Mouse (Mus musculus) embryonic facial prominence, embryonic 11.5 days (tissue): Measurements from ENCODE around the gene Zfp692. TPM values are rescaled to one million over a fixed set of nuclear protein-coding genes. Genes with fewer than 3 reads are reported as not detected.

Experiments used
- ATAC-seq: fragments of 200-750 bp; cut with Nextera tagmentation; replicated peaks from 2 replicates; pipeline ENCODE4 v1.8.0; 2017; ENCODE audit warnings: low read depth; ENCODE audit not compliant: insufficient number of reproducible peaks, low FRiP score, low TSS enrichment
- DNase-seq: peaks from one replicate; pipeline ENCODE4 v3.0.0-alpha.2; 2015; ENCODE audit warnings: low spot score
- H3K27ac ChIP-seq: fragments of 300-500 bp; sonication (generic); replicated peaks from 2 replicates; pipeline ENCODE4 v1.5.1; 2014; ENCODE audit warnings: mild to moderate bottlenecking, low read depth, low read length, control low read depth
- H3K27me3 ChIP-seq: fragments of 300-500 bp; sonication (generic); 2 replicates; pipeline ENCODE4 v1.6.1; 2014; ENCODE audit warnings: mild to moderate bottlenecking, low read length, moderate library complexity, mixed read lengths; ENCODE audit not compliant: control insufficient read depth, insufficient read depth
- H3K36me3 ChIP-seq: fragments of 300-500 bp; sonication (generic); replicated peaks from 2 replicates; pipeline ENCODE4 v1.6.1; 2014; ENCODE audit warnings: low read depth, mild to moderate bottlenecking, low read length, moderate library complexity, mixed read lengths; ENCODE audit not compliant: control insufficient read depth, insufficient read depth
- H3K4me1 ChIP-seq: fragments of 300-500 bp; sonication (generic); 2 replicates; pipeline ENCODE4 v1.6.1; 2014; ENCODE audit warnings: low read length, mixed read lengths; ENCODE audit not compliant: control insufficient read depth, insufficient read depth
- H3K4me2 ChIP-seq: fragments of 300-500 bp; sonication (generic); 2 replicates; pipeline ENCODE4 v1.6.1; 2014; ENCODE audit warnings: low read depth, mild to moderate bottlenecking, control low read depth, low read length, moderate library complexity
- H3K4me3 ChIP-seq: fragments of 300-500 bp; sonication (generic); 2 replicates; pipeline ENCODE4 v1.5.1; 2014; ENCODE audit warnings: low read depth, low read length, control low read depth
- H3K9ac ChIP-seq: fragments of 300-500 bp; sonication (generic); replicated peaks from 2 replicates; pipeline ENCODE4 v1.6.1; 2014; ENCODE audit warnings: mild to moderate bottlenecking, control low read depth, low read length
- H3K9me3 ChIP-seq: fragments of 300-500 bp; sonication (generic); replicated peaks from 2 replicates; pipeline ENCODE4 v1.6.1; 2016; ENCODE audit warnings: mild to moderate bottlenecking, low read length, inconsistent platforms, mixed read lengths; ENCODE audit not compliant: control insufficient read depth
- WGBS: fragments of 180-500 bp; shearing (Covaris S2); extraction: QIAGEN DNeasy Blood & Tissue Kit; methylation state at CpG from one replicate; pipeline ENCODE4 v1.1.7; 2014; 5-methylcytosine and 5-hydroxymethylcytosine counted together
- polyA plus RNA-seq: library from polyadenylated mRNA; unstranded; fragments of >200 nt; fragmentation: Nextera tagmentation; extraction: Ambion mirVana; gene quantifications from 2 replicates; pipeline ENCODE4 v1.2.1, GENCODE M21; 2014

The Zfp692 gene
- polyA plus RNA-seq, 1 experiment from 2014 or later: 10.9 TPM

GRCm38 (mm10) chr11:58314069-58314468 lies 7.2 kb downstream of the Zfp692 start:
- Histone ChIP-seq H3K4me2 (no peak overlapping the region), H3K9me3 (no peaks in the 10 kb centered on the region), H3K36me3 (peaks cover 4% of the 10 kb centered on the region; the same call in 1 of the 2 replicates), H3K27ac (no peak overlapping the region), H3K9ac (no peak overlapping the region), H3K27me3 (no peaks in the 10 kb centered on the region), H3K4me1 (no peaks in the 10 kb centered on the region), H3K4me3 (no peak overlapping the region)
- DNase-seq: no peak
- ATAC-seq: no peak
- WGBS: 89% methylated on average over 6 of the region's 6 CpGs

GRCm38 (mm10) chr11:58315536-58316168 lies 8.8 kb downstream of the Zfp692 start:
- ATAC-seq (no peak), DNase-seq (no peak)
- H3K27ac ChIP-seq: no peak overlapping the region
- H3K36me3 ChIP-seq: peaks cover 4% of the 10 kb centered on the region; the same call in 1 of the 2 replicates
- no peak overlapping the region for H3K4me2 ChIP-seq
- no peaks in the 10 kb centered on the region for H3K4me1 ChIP-seq
- H3K27me3 ChIP-seq: no peaks in the 10 kb centered on the region
- H3K4me3 ChIP-seq: no peak overlapping the region
- H3K9ac ChIP-seq: no peak overlapping the region
- no peaks in the 10 kb centered on the region for H3K9me3 ChIP-seq
- WGBS: 90% methylated on average over 5 of the region's 5 CpGs

- ATAC-seq (no peak), DNase-seq (no peak)
- Histone ChIP-seq H3K4me1 (no peaks in the 10 kb centered on the region), H3K9ac (no peak overlapping the region), H3K36me3 (peaks cover 4% of the 10 kb centered on the region; the same call in 1 of the 2 replicates), H3K9me3 (no peaks in the 10 kb centered on the region), H3K4me3 (no peak overlapping the region), H3K27me3 (no peaks in the 10 kb centered on the region), H3K27ac (no peak overlapping the region), H3K4me2 (no peak overlapping the region)
- WGBS: 84% methylated on average over 17 of the region's 17 CpGs
Measured at GRCm38 (mm10) chr11:58316344-58316743, 9.5 kb downstream of the Zfp692 start.

GRCm38 (mm10) chr11:58316768-58317390 lies 10.0 kb downstream of the Zfp692 start:
- H3K9ac ChIP-seq: no peak overlapping the region
- H3K27me3 ChIP-seq: no peaks in the 10 kb centered on the region
- DNase-seq (no peak), ATAC-seq (peak; percentile 68; the same call in 1 of the 2 replicates)
- no peaks in the 10 kb centered on the region for H3K9me3 ChIP-seq
- H3K27ac ChIP-seq: no peak overlapping the region
- H3K4me2 ChIP-seq: no peak overlapping the region
- H3K36me3 ChIP-seq: peaks cover 4% of the 10 kb centered on the region; the same call in 1 of the 2 replicates
- H3K4me3 ChIP-seq: no peak overlapping the region
- 66% methylated on average over 28 of the region's 28 CpGs for WGBS
- no peaks in the 10 kb centered on the region for H3K4me1 ChIP-seq

- peak; percentile 95 for DNase-seq
- WGBS: under 1% methylated on average over 61 of the region's 63 CpGs
- Histone ChIP-seq H3K9me3 (no peaks in the 10 kb centered on the region), H3K4me1 (no peaks in the 10 kb centered on the region; the same call in 1 of the 2 replicates), H3K36me3 (no peaks in the 10 kb centered on the region), H3K9ac (peak overlapping the region; percentile 79), H3K27ac (peak overlapping the region; percentile 87), H3K27me3 (no peaks in the 10 kb centered on the region), H3K4me2 (peak overlapping the region; percentile 79), H3K4me3 (peak overlapping the region; percentile 81)
- peak; percentile 98 for ATAC-seq
Measured at GRCm38 (mm10) chr11:58322824-58323569, 16.1 kb downstream of the Zfp692 start.

- H3K36me3 ChIP-seq: no peaks in the 10 kb centered on the region
- WGBS: 17% methylated on average over 24 of the region's 24 CpGs
- DNase-seq: no peak
- no peaks in the 10 kb centered on the region; the same call in 1 of the 2 replicates for H3K4me1 ChIP-seq
- H3K9ac ChIP-seq: peak overlapping the region; percentile 79
- no peaks in the 10 kb centered on the region for H3K27me3 ChIP-seq
- H3K4me3 ChIP-seq: peak overlapping the region; percentile 81
- H3K4me2 ChIP-seq: peak overlapping the region; percentile 62
- no peaks in the 10 kb centered on the region for H3K9me3 ChIP-seq
- no peak overlapping the region for H3K27ac ChIP-seq
- no peak for ATAC-seq
Measured at GRCm38 (mm10) chr11:58323570-58324340, 16.9 kb downstream of the Zfp692 start.

- H3K4me1 ChIP-seq: no peaks in the 10 kb centered on the region; the same call in 1 of the 2 replicates
- no peak overlapping the region for H3K27ac ChIP-seq
- ATAC-seq (no peak), DNase-seq (no peak)
- no peak overlapping the region for H3K9ac ChIP-seq
- H3K27me3 ChIP-seq: no peaks in the 10 kb centered on the region
- H3K4me2 ChIP-seq: no peak overlapping the region
- no peak overlapping the region for H3K4me3 ChIP-seq
- no peaks in the 10 kb centered on the region for H3K9me3 ChIP-seq
- H3K36me3 ChIP-seq: no peaks in the 10 kb centered on the region
- WGBS: 75% methylated on average over 3 of the region's 3 CpGs
Measured at GRCm38 (mm10) chr11:58324614-58325229, 17.9 kb downstream of the Zfp692 start.
